Mouse (Mus musculus) heart, postnatal 0 days (tissue): ENCODE results near the gene Vmp1.

Experiments used
- CTCF ChIP-seq: IDR thresholded peaks from 2 replicates; pipeline ENCODE4 v1.5.1; 2016; ENCODE audit warnings: antibody characterized with exemption, control low read depth, low read depth
- EP300 ChIP-seq: IDR thresholded peaks from 2 replicates; pipeline ENCODE4 v1.6.1; 2016; ENCODE audit warnings: antibody characterized with exemption, low read depth

- no peak for TF ChIP-seq EP300
- TF ChIP-seq CTCF: no peak
These were observed 143.7 kb downstream of the Vmp1 start for GRCm38 (mm10) chr11:86539716-86540475.
